Mouse (Mus musculus) liver, embryonic 13.5 days (tissue): ENCODE results near the gene Actl6b. TPM values are rescaled to one million over a fixed set of nuclear protein-coding genes. Genes with fewer than 3 reads are reported as not detected.

Experiments
- ATAC-seq: fragments of 200-750 bp; cut with Nextera tagmentation; 2 replicates; pipeline ENCODE4 v1.8.0; 2017; ENCODE audit warnings: low read depth, mild to moderate bottlenecking, moderate number of reproducible peaks, moderate library complexity
- DNase-seq: peaks from one replicate; pipeline ENCODE4 v3.0.0; 2022
- H3K27ac ChIP-seq: fragments of 300-500 bp; sonication (generic); 2 replicates; pipeline ENCODE4 v1.5.1; 2015; ENCODE audit warnings: moderate library complexity, mild to moderate bottlenecking, inconsistent platforms
- H3K27me3 ChIP-seq: fragments of 300-500 bp; sonication (generic); 2 replicates; pipeline ENCODE4 v1.6.1; 2015; ENCODE audit warnings: mild to moderate bottlenecking, inconsistent platforms
- H3K36me3 ChIP-seq: fragments of 300-500 bp; sonication (generic); 2 replicates; pipeline ENCODE4 v1.6.1; 2015; ENCODE audit warnings: mild to moderate bottlenecking, inconsistent platforms
- H3K4me1 ChIP-seq: fragments of 300-500 bp; sonication (generic); replicated peaks from 2 replicates; pipeline ENCODE4 v1.6.1; 2015; ENCODE audit warnings: inconsistent platforms
- H3K4me2 ChIP-seq: fragments of 300-500 bp; sonication (generic); 2 replicates; pipeline ENCODE4 v1.6.1; 2015; ENCODE audit warnings: inconsistent platforms, mild to moderate bottlenecking, moderate library complexity
- H3K4me3 ChIP-seq: fragments of 300-500 bp; sonication (generic); replicated peaks from 2 replicates; pipeline ENCODE4 v1.5.1; 2015; ENCODE audit warnings: mild to moderate bottlenecking, inconsistent platforms
- H3K9ac ChIP-seq: fragments of 300-500 bp; sonication (generic); 2 replicates; pipeline ENCODE4 v1.6.1; 2015; ENCODE audit warnings: mild to moderate bottlenecking, inconsistent platforms
- H3K9me3 ChIP-seq: fragments of 300-500 bp; sonication (generic); replicated peaks from 2 replicates; pipeline ENCODE4 v1.6.1; 2016; ENCODE audit warnings: inconsistent platforms
- WGBS: fragments of 180-500 bp; shearing (Covaris S2); methylation state at CpG from one replicate; pipeline ENCODE4 v1.1.7; 2015; ENCODE audit not compliant: insufficient replicate concordance; 5-methylcytosine and 5-hydroxymethylcytosine counted together
- polyA plus RNA-seq: library from polyadenylated mRNA; unstranded; fragments of >200 nt; fragmentation: Nextera tagmentation; extraction: Ambion mirVana; gene quantifications from 2 replicates; pipeline ENCODE4 v1.2.1, GENCODE M21; 2015

Gene Actl6b
- polyA plus RNA-seq, 1 experiment from 2014 or later = 0.16 TPM

DNA sequence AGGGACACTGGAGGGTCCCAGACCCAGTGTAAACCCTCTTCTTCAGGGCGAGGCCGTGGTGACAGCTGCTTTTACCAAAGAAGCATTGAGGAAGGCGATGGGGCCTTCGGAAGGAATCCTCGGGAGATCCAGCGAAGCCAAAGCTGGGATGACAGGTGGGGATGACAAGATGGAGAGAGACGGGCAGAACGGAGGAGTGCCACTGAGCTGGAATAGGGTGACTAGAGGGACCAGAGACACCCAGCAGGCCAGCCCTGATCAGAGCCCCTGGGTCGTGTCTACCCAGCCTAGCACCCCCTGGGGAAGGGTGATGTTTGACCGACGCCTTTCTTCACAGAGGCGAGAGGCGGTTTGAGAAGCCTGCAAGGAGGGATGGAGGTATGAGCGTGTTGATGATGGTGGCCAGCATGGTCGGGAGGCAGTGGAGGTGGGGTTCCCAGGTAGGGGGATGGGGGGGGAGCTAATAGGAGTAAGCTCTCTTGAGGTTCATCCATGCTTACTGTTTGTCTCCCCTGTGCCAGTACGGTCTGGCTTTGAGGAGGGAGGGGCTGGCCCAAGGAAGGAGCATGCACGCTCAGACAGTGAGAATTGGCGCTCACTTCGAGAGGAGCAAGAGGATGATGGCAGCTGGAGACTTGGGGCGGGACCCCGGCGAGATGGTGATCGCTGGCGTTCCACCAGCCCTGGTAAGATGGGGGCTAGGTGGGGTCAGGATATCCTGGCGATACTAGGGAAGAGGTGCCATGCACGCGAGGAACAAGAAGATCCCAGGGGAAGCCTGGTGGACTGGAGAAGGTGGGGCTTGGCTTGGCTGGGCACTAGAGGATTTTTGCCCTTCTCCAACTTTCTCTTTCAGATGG is 33.4 kb upstream of the Actl6b start:
- WGBS = 89% methylated on average over 27 of the region's 27 CpGs
- no peak overlapping the region for H3K9ac ChIP-seq
- ATAC-seq = no peak
- H3K27ac ChIP-seq = no peak overlapping the region
- H3K27me3 ChIP-seq = no peaks in the 10 kb centered on the region
- no peak overlapping the region for H3K4me3 ChIP-seq
- H3K4me1 ChIP-seq = peaks cover 35% of the 10 kb centered on the region
- peaks cover 75% of the 10 kb centered on the region for H3K36me3 ChIP-seq
- H3K4me2 ChIP-seq = no peak overlapping the region
- H3K9me3 ChIP-seq = no peaks in the 10 kb centered on the region
- DNase-seq = no peak

DNA sequence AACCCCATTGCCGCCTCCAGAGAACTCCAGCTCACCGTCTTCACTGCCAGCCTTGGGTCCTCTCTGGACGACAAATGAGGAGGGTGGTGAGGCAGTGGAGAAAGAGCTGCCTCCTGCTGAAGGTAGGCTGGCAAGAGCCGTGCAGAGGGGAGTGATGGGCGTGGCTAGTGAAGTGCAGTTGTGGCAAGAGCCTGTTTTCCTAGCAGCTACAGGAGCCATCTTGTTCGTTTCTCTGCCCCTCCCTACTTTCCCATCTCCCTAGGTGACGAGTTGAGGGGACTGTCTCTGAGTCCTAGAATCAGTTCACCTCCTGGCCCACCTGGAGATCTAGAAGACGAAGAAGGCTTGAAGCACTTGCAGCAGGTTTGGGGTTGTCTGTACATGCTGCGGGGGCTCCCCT is 31.5 kb upstream of the Actl6b start:
- no peaks in the 10 kb centered on the region for H3K27me3 ChIP-seq
- no peak for ATAC-seq
- no peak overlapping the region for H3K4me3 ChIP-seq
- peaks cover 37% of the 10 kb centered on the region for H3K4me1 ChIP-seq
- H3K36me3 ChIP-seq = peaks cover 93% of the 10 kb centered on the region
- H3K9ac ChIP-seq = no peak overlapping the region
- H3K4me2 ChIP-seq = no peak overlapping the region
- H3K9me3 ChIP-seq = no peaks in the 10 kb centered on the region
- no peak for DNase-seq
- WGBS = 64% methylated on average over 9 of the region's 9 CpGs
- H3K27ac ChIP-seq = no peak overlapping the region

DNA sequence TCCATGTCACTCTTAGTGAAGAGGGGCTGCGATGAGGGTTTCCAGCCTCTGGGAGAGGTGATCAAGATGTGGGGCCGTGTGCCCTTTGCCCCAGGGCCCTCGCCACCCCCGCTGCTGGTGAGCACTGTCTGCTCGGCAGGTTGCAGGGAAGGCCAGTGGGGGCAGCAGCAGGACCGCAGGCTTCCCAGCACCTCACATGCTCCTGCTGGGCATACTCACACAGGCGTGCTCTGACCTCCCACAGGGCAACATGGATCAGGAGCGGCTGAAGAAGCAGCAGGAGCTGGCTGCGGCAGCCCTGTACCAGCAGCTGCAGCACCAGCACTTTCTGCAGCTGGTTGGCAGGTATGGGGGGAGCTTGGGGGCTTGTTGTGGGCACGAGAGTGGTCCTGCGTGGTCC is 30.6 kb upstream of the Actl6b start:
- Histone ChIP-seq H3K9ac (no peak overlapping the region), H3K36me3 (peaks cover 96% of the 10 kb centered on the region), H3K9me3 (no peaks in the 10 kb centered on the region), H3K27me3 (no peaks in the 10 kb centered on the region), H3K4me3 (no peak overlapping the region), H3K4me1 (peaks cover 37% of the 10 kb centered on the region), H3K4me2 (no peak overlapping the region), H3K27ac (peak overlapping the region; percentile 27; the same call in 1 of the 2 replicates)
- ATAC-seq = no peak
- 82% methylated on average over 11 of the region's 11 CpGs for WGBS
- DNase-seq = no peak

- no peaks in the 10 kb centered on the region for H3K9me3 ChIP-seq
- H3K36me3 ChIP-seq = peaks cover 99% of the 10 kb centered on the region
- no peak overlapping the region for H3K4me2 ChIP-seq
- no peaks in the 10 kb centered on the region for H3K27me3 ChIP-seq
- no peak for ATAC-seq
- H3K4me3 ChIP-seq = no peak overlapping the region
- H3K4me1 ChIP-seq = peaks cover 42% of the 10 kb centered on the region
- 86% methylated on average over 25 of the region's 25 CpGs for WGBS
- DNase-seq = no peak
- H3K27ac ChIP-seq = no peak overlapping the region
- H3K9ac ChIP-seq = no peak overlapping the region
Observed at GRCm38 (mm10) chr5:137523396-137524250, 29.7 kb upstream of the Actl6b start.

DNA sequence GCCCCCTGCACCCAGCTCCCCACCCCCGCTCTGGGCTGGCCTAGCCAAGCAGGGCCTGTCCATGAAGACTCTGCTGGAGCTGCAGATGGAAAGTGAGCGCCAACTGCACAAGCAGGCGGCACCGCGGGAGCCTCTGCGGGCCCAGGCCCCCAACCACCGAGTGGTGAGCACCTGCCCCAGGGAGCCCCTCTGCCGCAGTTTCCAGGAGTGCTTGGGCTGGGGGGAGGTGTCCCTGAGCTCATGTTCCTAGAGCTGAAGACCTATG is 29.1 kb upstream of the Actl6b start:
- Histone ChIP-seq H3K4me3 (no peak overlapping the region), H3K4me2 (no peak overlapping the region), H3K27me3 (no peaks in the 10 kb centered on the region), H3K36me3 (peaks cover 99% of the 10 kb centered on the region), H3K27ac (no peak overlapping the region), H3K9me3 (no peaks in the 10 kb centered on the region), H3K9ac (no peak overlapping the region), H3K4me1 (peaks cover 45% of the 10 kb centered on the region)
- ATAC-seq (no peak), DNase-seq (no peak)
- WGBS = 83% methylated on average over 8 of the region's 8 CpGs

DNA sequence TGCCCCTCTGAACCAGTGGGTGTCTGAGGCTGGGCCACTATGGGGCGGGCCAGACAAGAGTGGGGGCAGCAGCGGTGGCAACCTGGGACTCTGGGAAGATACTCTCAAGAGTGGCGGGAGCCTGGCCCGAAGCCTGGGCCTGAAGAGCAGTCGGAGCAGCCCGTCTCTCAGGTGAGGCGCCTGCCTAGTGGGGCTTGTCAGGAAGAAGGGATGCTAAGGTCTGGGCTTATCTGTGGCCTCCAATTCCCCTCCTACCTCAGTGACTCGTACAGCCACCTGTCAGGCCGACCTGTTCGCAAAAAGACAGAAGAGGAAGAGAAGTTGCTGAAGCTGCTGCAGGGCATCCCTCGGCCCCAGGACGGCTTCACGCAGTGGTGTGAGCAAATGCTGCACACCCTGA is 28.6 kb upstream of the Actl6b start:
- DNase-seq = no peak
- 83% methylated on average over 13 of the region's 13 CpGs for WGBS
- ATAC-seq = no peak

DNA sequence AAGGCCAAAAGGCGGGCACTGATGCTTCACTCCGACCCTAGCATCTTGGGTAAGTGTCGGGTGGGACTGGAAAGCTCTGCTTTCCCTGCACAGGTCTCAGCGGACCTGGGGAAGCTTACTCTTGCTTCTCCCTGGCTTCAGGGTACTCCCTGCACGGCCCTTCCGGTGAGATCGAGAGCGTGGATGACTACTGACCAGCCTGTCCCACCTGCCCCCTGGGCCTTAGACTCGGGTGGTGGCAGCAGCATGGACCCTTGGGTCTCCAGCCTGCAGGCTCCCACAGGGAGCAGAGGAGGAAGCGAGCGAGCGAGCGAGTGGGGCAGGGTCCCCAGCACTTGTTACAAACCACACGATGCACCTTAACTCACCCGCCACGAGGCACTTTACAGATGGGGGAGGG is 27.8 kb upstream of the Actl6b start:
- peaks cover 56% of the 10 kb centered on the region for H3K4me1 ChIP-seq
- ATAC-seq = no peak
- 74% methylated on average over 16 of the region's 16 CpGs for WGBS
- H3K36me3 ChIP-seq = peaks cover 99% of the 10 kb centered on the region
- no peak for DNase-seq
- no peak overlapping the region for H3K27ac ChIP-seq
- no peaks in the 10 kb centered on the region for H3K9me3 ChIP-seq
- H3K27me3 ChIP-seq = no peaks in the 10 kb centered on the region
- H3K4me2 ChIP-seq = no peak overlapping the region
- H3K4me3 ChIP-seq = no peak overlapping the region
- no peak overlapping the region for H3K9ac ChIP-seq

More for the DNA sequence above, 28.6 kb upstream of the Actl6b start:
- Histone ChIP-seq H3K4me3 (no peak overlapping the region), H3K9me3 (no peaks in the 10 kb centered on the region), H3K4me2 (no peak overlapping the region), H3K9ac (no peak overlapping the region), H3K4me1 (peaks cover 48% of the 10 kb centered on the region), H3K27ac (no peak overlapping the region), H3K36me3 (peaks cover 99% of the 10 kb centered on the region), H3K27me3 (no peaks in the 10 kb centered on the region)

DNA sequence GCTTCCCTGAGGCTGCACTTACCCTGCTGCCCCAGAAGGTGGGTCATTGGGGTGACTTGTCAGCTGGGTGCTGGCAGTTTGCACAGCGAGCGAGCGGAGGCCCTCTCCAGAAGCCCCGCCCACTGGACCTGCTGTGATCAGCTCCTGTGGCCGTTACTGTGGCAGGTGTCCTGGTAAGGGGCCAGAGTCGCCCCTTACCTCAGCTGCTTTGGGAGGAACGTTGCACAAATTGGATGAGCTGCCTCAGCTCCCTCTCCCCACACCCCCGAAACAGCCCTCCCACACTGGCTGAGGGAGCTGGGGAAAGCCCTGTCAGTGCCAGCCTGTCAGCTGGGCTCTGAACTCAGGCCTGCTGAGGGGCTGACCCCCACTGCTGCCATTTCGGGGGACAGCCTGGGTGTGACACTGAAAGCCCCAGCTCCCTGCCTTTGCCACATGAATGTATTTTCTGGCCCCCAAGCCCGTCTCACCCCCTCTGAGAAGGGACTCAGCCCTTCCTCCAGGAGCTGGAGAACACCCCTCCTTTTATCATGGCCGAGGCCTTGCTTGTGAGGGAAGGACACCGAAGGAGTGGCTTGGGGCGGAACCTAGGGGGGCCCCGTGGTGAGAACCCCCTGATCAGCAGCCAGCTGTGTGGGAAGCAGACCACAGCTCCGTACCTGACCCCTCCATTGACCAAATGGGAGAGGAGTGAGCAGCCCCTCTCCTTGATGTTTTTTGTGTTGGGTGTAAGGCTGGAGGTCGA is 27.0 kb upstream of the Actl6b start:
- H3K4me1 ChIP-seq = peaks cover 65% of the 10 kb centered on the region

GRCm38 (mm10) chr5:137527413-137527812 is 25.9 kb upstream of the Actl6b start:
- no peak for ATAC-seq
- H3K36me3 ChIP-seq = peaks cover 81% of the 10 kb centered on the region
- 38% methylated on average over 1 of the region's 1 CpGs for WGBS
- H3K4me3 ChIP-seq = no peak overlapping the region
- H3K27me3 ChIP-seq = no peaks in the 10 kb centered on the region
- H3K9ac ChIP-seq = no peak overlapping the region
- DNase-seq = no peak
- H3K27ac ChIP-seq = no peak overlapping the region; the same call in 1 of the 2 replicates
- H3K4me1 ChIP-seq = peaks cover 70% of the 10 kb centered on the region
- no peaks in the 10 kb centered on the region for H3K9me3 ChIP-seq
- H3K4me2 ChIP-seq = no peak overlapping the region

More for the DNA sequence above, 27.0 kb upstream of the Actl6b start:
- peaks cover 92% of the 10 kb centered on the region for H3K36me3 ChIP-seq
- DNase-seq = no peak
- WGBS = 26% methylated on average over 16 of the region's 16 CpGs
- no peaks in the 10 kb centered on the region for H3K9me3 ChIP-seq
- peak overlapping the region; percentile 21; the same call in 1 of the 2 replicates for H3K4me2 ChIP-seq
- peak overlapping the region; percentile 49; the same call in 1 of the 2 replicates for H3K9ac ChIP-seq
- peak; percentile 37 for ATAC-seq
- no peaks in the 10 kb centered on the region for H3K27me3 ChIP-seq
- H3K4me3 ChIP-seq = no peak overlapping the region
- H3K27ac ChIP-seq = peak overlapping the region; percentile 68

GRCm38 (mm10) chr5:137528247-137528968 is 24.9 kb upstream of the Actl6b start:
- Histone ChIP-seq H3K4me1 (peaks cover 65% of the 10 kb centered on the region), H3K27me3 (no peaks in the 10 kb centered on the region), H3K4me3 (no peak overlapping the region), H3K9ac (no peak overlapping the region), H3K4me2 (no peak overlapping the region), H3K9me3 (no peaks in the 10 kb centered on the region), H3K27ac (no peak overlapping the region), H3K36me3 (peaks cover 71% of the 10 kb centered on the region)
- no peak for ATAC-seq
- no peak for DNase-seq
- 81% methylated on average over 22 of the region's 22 CpGs for WGBS
